ENCODE assay signal across 9 mouse cellular contexts in the genomic region with DNA sequence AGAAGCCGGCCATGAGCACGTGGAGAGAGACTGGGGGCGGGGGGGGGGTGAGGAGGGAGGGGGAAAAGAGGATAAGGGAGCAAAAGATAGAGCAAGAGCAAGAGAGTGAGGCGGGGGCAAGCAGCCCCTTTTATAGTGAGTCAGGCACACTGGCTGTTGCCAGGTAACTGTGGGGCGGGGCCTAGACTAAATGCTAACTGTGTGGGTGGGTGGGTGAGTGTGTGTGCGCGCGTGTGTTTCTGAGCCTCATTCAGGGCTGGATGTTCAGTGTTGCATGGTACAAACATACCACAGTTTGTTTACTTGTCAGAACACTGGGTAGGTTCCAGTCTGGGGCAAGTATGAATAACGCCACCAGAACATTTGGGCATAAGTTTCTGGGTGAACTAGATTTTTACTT. TPM values are rescaled to one million over a fixed set of nuclear protein-coding genes. Genes with fewer than 3 reads are reported as not detected.
A peak's percentile ranks its signal among the peaks of the same experiment; 100 is the strongest.
DNase-seq lines count a peak whose midpoint lies in the region; ATAC-seq and TF ChIP-seq lines count a peak whose summit lies in the region.
"Had no signal": no experiment of that assay in that cellular context is flagged by ENCODE, and none has a peak within 500 bp of the region (broad histone marks: within the 10 kb centered on the region; RNA-seq: fewer than 3 reads in every experiment).

No protein-coding gene starts in this region.

- WGBS in heart, embryonic 10.5 days = 50% methylated on average over 9 of the region's 9 CpGs
- 49% methylated on average over 9 of the region's 9 CpGs for WGBS in heart, embryonic 11.5 days (ENCODE audit: insufficient replicate concordance)
- whole genome bisulfite sequencing in forebrain, embryonic 15.5 days = 37% methylated on average over 8 of the region's 9 CpGs
- WGBS in stomach, postnatal 0 days = 54% methylated on average over 9 of the region's 9 CpGs

- no peak for TF ChIP-seq CTCF in stomach, postnatal 0 days (IDR thresholded peaks at IDR 0.05; ENCODE audit: low read depth)

- H3K4me1 ChIP-seq in heart, embryonic 10.5 days = peaks cover 10% of the 10 kb centered on the region
- peaks cover 4% of the 10 kb centered on the region; the same call in 1 of the 2 replicates for H3K4me1 ChIP-seq in heart, embryonic 11.5 days (ENCODE audit: control insufficient read depth, insufficient read depth, low read length)
- 0 out of 2 replicates have a peak, but pooled peaks cover 5% of the 10 kb centered on the region for H3K4me1 ChIP-seq in forebrain, embryonic 15.5 days
- no peaks in the 10 kb centered on the region for H3K4me1 ChIP-seq in stomach, postnatal 0 days (replicated peaks; ENCODE audit: control insufficient read depth, insufficient read depth)

- no peaks in the 10 kb centered on the region for H3K9me3 ChIP-seq in heart, embryonic 10.5 days
- H3K9me3 ChIP-seq in heart, embryonic 11.5 days (replicated peaks; ENCODE audit: control insufficient read depth, low read length) = no peaks in the 10 kb centered on the region
- no peaks in the 10 kb centered on the region for H3K9me3 ChIP-seq in forebrain, embryonic 15.5 days
- no peaks in the 10 kb centered on the region for H3K9me3 ChIP-seq in stomach, postnatal 0 days (ENCODE audit: control insufficient read depth, low read length)

- H3K27me3 ChIP-seq in heart, embryonic 10.5 days (ENCODE audit: insufficient read depth, poor library complexity, severe bottlenecking) = no peaks in the 10 kb centered on the region
- no peaks in the 10 kb centered on the region for H3K27me3 ChIP-seq in heart, embryonic 11.5 days (ENCODE audit: control insufficient read depth, insufficient read depth, low read length)
- no peaks in the 10 kb centered on the region for H3K27me3 ChIP-seq in forebrain, embryonic 15.5 days
- no peaks in the 10 kb centered on the region for H3K27me3 ChIP-seq in stomach, postnatal 0 days (ENCODE audit: control insufficient read depth, insufficient read depth, low read length)
- H3K27me3 ChIP-seq: CH12.LX had no signal

- H3K9ac ChIP-seq in heart, embryonic 11.5 days (ENCODE audit: low read depth, low read length) = no peak overlapping the region
- no peak overlapping the region for H3K9ac ChIP-seq in forebrain, embryonic 15.5 days (replicated peaks)
- no peak overlapping the region for H3K9ac ChIP-seq in stomach, postnatal 0 days (ENCODE audit: low read length)

- H3K27ac ChIP-seq in heart, embryonic 10.5 days = peak overlapping the region; percentile 44; the same call in 1 of the 2 replicates
- H3K27ac ChIP-seq in heart, embryonic 11.5 days (ENCODE audit: low read depth, low read length) = no peak overlapping the region
- no peak overlapping the region for H3K27ac ChIP-seq in forebrain, embryonic 15.5 days (replicated peaks)
- H3K27ac ChIP-seq in stomach, postnatal 0 days (replicated peaks) = no peak overlapping the region

- H3K36me3 ChIP-seq in heart, embryonic 10.5 days = no peaks in the 10 kb centered on the region
- no peaks in the 10 kb centered on the region for H3K36me3 ChIP-seq in heart, embryonic 11.5 days (ENCODE audit: control insufficient read depth, insufficient read depth, low read length)
- no peaks in the 10 kb centered on the region for H3K36me3 ChIP-seq in forebrain, embryonic 15.5 days
- H3K36me3 ChIP-seq in stomach, postnatal 0 days (ENCODE audit: control insufficient read depth, insufficient read depth, low read length) = no peaks in the 10 kb centered on the region

- H3K4me3 ChIP-seq in heart, embryonic 10.5 days = no peak overlapping the region
- H3K4me3 ChIP-seq in heart, embryonic 11.5 days (ENCODE audit: low read depth, low read length) = no peak overlapping the region
- no peak overlapping the region for H3K4me3 ChIP-seq in forebrain, embryonic 15.5 days
- H3K4me3 ChIP-seq in stomach, postnatal 0 days (ENCODE audit: low read depth, low read length) = no peak overlapping the region

- H3K4me2 ChIP-seq in heart, embryonic 11.5 days = no peak overlapping the region
- H3K4me2 ChIP-seq in forebrain, embryonic 15.5 days (replicated peaks) = no peak overlapping the region
- no peak overlapping the region for H3K4me2 ChIP-seq in stomach, postnatal 0 days (replicated peaks; ENCODE audit: low read depth)

- DNase-seq in heart, embryonic 10.5 days (ENCODE audit: low spot score) = no peak
- peak; percentile 30 for DNase-seq in lung, postnatal 25 days (ENCODE audit: low spot score)
- no peak for DNase-seq in lung, postnatal 4 days
- no peak for DNase-seq in stomach, postnatal 0 days (ENCODE audit: low spot score)
- no peak for DNase-seq in ovary, postnatal 14 days (ENCODE audit: low spot score)
- no peak for DNase-seq in cerebellum, adult 11-12 months

- ATAC-seq in heart, embryonic 11.5 days (replicated peaks; ENCODE audit: insufficient number of reproducible peaks, low FRiP score, low TSS enrichment) = no peak
- peak; percentile 84 for ATAC-seq in forebrain, embryonic 15.5 days (replicated peaks)
- peak; percentile 45; the same call in 1 of the 2 replicates for ATAC-seq in stomach, postnatal 0 days (ENCODE audit: low FRiP score, low TSS enrichment)

- no peak for TF ChIP-seq EP300 in stomach, postnatal 0 days (optimal IDR thresholded peaks at IDR 0.05)

RNA-seq across cellular contexts. Expression of gene Arhgdib, which starts 5.2 kb away (rescaled TPM):
- 105 and 111 TPM in 2 replicates for polyA plus RNA-seq in heart, embryonic 10.5 days (2016; fragmentation: Nextera tagmentation; extraction: Ambion mirVana)
- 115 and 128 TPM in 2 replicates for polyA plus RNA-seq in heart, embryonic 11.5 days (2014; fragmentation: Nextera tagmentation; extraction: Ambion mirVana)
- 16.8 and 17.1 TPM in 2 replicates for polyA plus RNA-seq in forebrain, embryonic 15.5 days (2015; fragmentation: Nextera tagmentation; extraction: Ambion mirVana)
- polyA plus RNA-seq in stomach, postnatal 0 days (2015; fragmentation: Nextera tagmentation; extraction: Ambion mirVana) = 27.3 and 34.9 TPM in 2 replicates

RNA-seq across cellular contexts. Expression of gene Pde6h, which starts 23.3 kb away (rescaled TPM):
- polyA plus RNA-seq in heart, embryonic 10.5 days (2016; fragmentation: Nextera tagmentation; extraction: Ambion mirVana) = not detected in 2 replicates
- polyA plus RNA-seq in heart, embryonic 11.5 days (2014; fragmentation: Nextera tagmentation; extraction: Ambion mirVana) = 0.43 TPM in 1 of 2 replicates, not detected in the other
- not detected in 2 replicates for polyA plus RNA-seq in forebrain, embryonic 15.5 days (2015; fragmentation: Nextera tagmentation; extraction: Ambion mirVana)
- polyA plus RNA-seq in stomach, postnatal 0 days (2015; fragmentation: Nextera tagmentation; extraction: Ambion mirVana) = 0.06 and 0.40 TPM in 2 replicates

RNA-seq across cellular contexts. Expression of gene Erp27, which starts 25.0 kb away (rescaled TPM):
- 0.55 and 0.73 TPM in 2 replicates for polyA plus RNA-seq in heart, embryonic 10.5 days (2016; fragmentation: Nextera tagmentation; extraction: Ambion mirVana)
- polyA plus RNA-seq in heart, embryonic 11.5 days (2014; fragmentation: Nextera tagmentation; extraction: Ambion mirVana) = 1.3 and 1.5 TPM in 2 replicates
- polyA plus RNA-seq in forebrain, embryonic 15.5 days (2015; fragmentation: Nextera tagmentation; extraction: Ambion mirVana) = 0.18 and 0.66 TPM in 2 replicates
- 0.65 and 1.0 TPM in 2 replicates for polyA plus RNA-seq in stomach, postnatal 0 days (2015; fragmentation: Nextera tagmentation; extraction: Ambion mirVana)
